Mouse (Mus musculus) MEL (cell line): ENCODE data around the gene Proca1. TPM values are rescaled to one million over a fixed set of nuclear protein-coding genes. Genes with fewer than 3 reads are reported as not detected.

Source experiments
- DNase-seq: peaks from one replicate; pipeline ENCODE4 v3.0.0; 2011; ENCODE audit warnings: low read depth, low spot score
- H3K27ac ChIP-seq: 2 replicates; pipeline ENCODE4 v1.5.1; 2012; ENCODE audit warnings: low read depth, mild to moderate bottlenecking, control low read depth, low read length, moderate library complexity; ENCODE audit not compliant: control insufficient read depth
- H3K27me3 ChIP-seq, 2 experiments: fragments of 150-350 bp in 1 of 2; sonication (generic) in 1 of 2; 2 replicates each; pipeline ENCODE4 v1.6.1; 2012; ENCODE audit warnings: low read length in 2 of 2, mild to moderate bottlenecking in 2 of 2, improper control_type of control experiment in 1 of 2, moderate library complexity in 1 of 2; ENCODE audit not compliant: insufficient read depth in 2 of 2, control insufficient read depth in 1 of 2
- H3K36me3 ChIP-seq, 2 experiments: 2 replicates each; pipeline ENCODE4 v1.6.1; 2012 to 2014; ENCODE audit warnings: low read length in 2 of 2, improper control_type of control experiment in 1 of 2, inconsistent platforms in 1 of 2, mild to moderate bottlenecking in 1 of 2; ENCODE audit not compliant: insufficient read depth in 2 of 2, control insufficient read depth in 1 of 2
- H3K4me1 ChIP-seq, 2 experiments: fragments of 150-350 bp in 1 of 2; sonication (generic) in 1 of 2; 2 replicates each; pipeline ENCODE4 v1.6.1; 2012; ENCODE audit warnings: low read length in 2 of 2, improper control_type of control experiment in 1 of 2, mild to moderate bottlenecking in 1 of 2; ENCODE audit not compliant: insufficient read depth in 2 of 2, control insufficient read depth in 1 of 2
- H3K4me3 ChIP-seq, 2 experiments: fragments of 150-350 bp in 1 of 2; sonication (generic) in 1 of 2; 2 replicates each; pipeline ENCODE4 v1.5.1; 2012; ENCODE audit warnings: low read depth in 2 of 2, low read length in 2 of 2, mild to moderate bottlenecking in 2 of 2, moderate library complexity in 2 of 2, control low read depth in 1 of 2, improper control_type of control experiment in 1 of 2; ENCODE audit not compliant: control insufficient read depth in 1 of 2, insufficient read depth in 1 of 2
- H3K79me2 ChIP-seq: 2 replicates; pipeline ENCODE4 v1.6.1; 2012; ENCODE audit warnings: mild to moderate bottlenecking, low read length, moderate library complexity; ENCODE audit not compliant: control insufficient read depth, poor library complexity, insufficient read depth
- H3K9ac ChIP-seq: 2 replicates; pipeline ENCODE4 v1.6.1; 2012; ENCODE audit warnings: low read depth, mild to moderate bottlenecking, control low read depth, low read length, moderate library complexity; ENCODE audit not compliant: control insufficient read depth, poor library complexity, severe bottlenecking
- H3K9me3 ChIP-seq: fragments of 150-350 bp; sonication (generic); replicated peaks from 2 replicates; pipeline ENCODE4 v1.6.1; 2012; ENCODE audit warnings: mild to moderate bottlenecking, low read length, improper control_type of control experiment, moderate library complexity; ENCODE audit not compliant: insufficient read depth
- BHLHE40 ChIP-seq: IDR thresholded peaks from 2 replicates; pipeline ENCODE4 v1.6.1; 2012; ENCODE audit warnings: low read depth, mild to moderate bottlenecking, inconsistent platforms, low read length, improper control_type of control experiment, borderline replicate concordance
- CHD1 ChIP-seq: IDR thresholded peaks from 2 replicates; pipeline ENCODE4 v1.6.1; 2012; ENCODE audit warnings: low read depth, mild to moderate bottlenecking, inconsistent platforms, low read length, improper control_type of control experiment
- CHD2 ChIP-seq: IDR thresholded peaks from 2 replicates; pipeline ENCODE4 v1.6.1; 2011; ENCODE audit warnings: low read length, improper control_type of control experiment
- E2F4 ChIP-seq: IDR thresholded peaks from 2 replicates; pipeline ENCODE4 v1.6.1; 2011; ENCODE audit warnings: low read depth, low read length, improper control_type of control experiment, borderline replicate concordance
- ELF1 ChIP-seq: IDR thresholded peaks from 2 replicates; pipeline ENCODE4 v1.6.1; 2014; ENCODE audit warnings: low read depth, mild to moderate bottlenecking, inconsistent platforms, low read length, improper control_type of control experiment, moderate library complexity
- EP300 ChIP-seq, 2 experiments: IDR thresholded peaks; 2 replicates each; pipeline ENCODE4 v1.6.1; 2011; ENCODE audit warnings: improper control_type of control experiment in 2 of 2, low read length in 2 of 2, low read depth in 1 of 2, mild to moderate bottlenecking in 1 of 2
- ETS1 ChIP-seq: IDR thresholded peaks from 2 replicates; pipeline ENCODE4 v1.6.1; 2012; ENCODE audit warnings: low read depth, mild to moderate bottlenecking, inconsistent platforms, low read length, improper control_type of control experiment, moderate library complexity
- GATA1 ChIP-seq: IDR thresholded peaks from 2 replicates; pipeline ENCODE4 v1.6.1; 2011; ENCODE audit warnings: low read depth, low read length, improper control_type of control experiment
- HCFC1 ChIP-seq: IDR thresholded peaks from 2 replicates; pipeline ENCODE4 v1.6.1; 2012; ENCODE audit warnings: low read depth, mild to moderate bottlenecking, inconsistent platforms, low read length, improper control_type of control experiment, moderate library complexity
- JUND ChIP-seq: IDR thresholded peaks from 2 replicates; pipeline ENCODE4 v1.6.1; 2011; ENCODE audit warnings: low read depth, mild to moderate bottlenecking, improper control_type of control experiment, low read length
- KAT2A ChIP-seq: conservative IDR thresholded peaks from 2 replicates; pipeline ENCODE4 v1.6.1; 2012; ENCODE audit warnings: low read depth, low read length, improper control_type of control experiment, inconsistent platforms
- MAFK ChIP-seq: IDR thresholded peaks from 2 replicates; pipeline ENCODE4 v1.6.1; 2011; ENCODE audit warnings: low read depth, mild to moderate bottlenecking, low read length, improper control_type of control experiment, borderline replicate concordance
- MAX ChIP-seq: IDR thresholded peaks from 2 replicates; pipeline ENCODE4 v1.6.1; 2011; ENCODE audit warnings: low read length, improper control_type of control experiment
- MAZ ChIP-seq: IDR thresholded peaks from 2 replicates; pipeline ENCODE4 v1.6.1; 2012; ENCODE audit warnings: low read depth, mild to moderate bottlenecking, inconsistent platforms, low read length, improper control_type of control experiment
- MEF2A ChIP-seq: IDR thresholded peaks from 2 replicates; pipeline ENCODE4 v1.6.1; 2014; ENCODE audit warnings: low read depth, mild to moderate bottlenecking, inconsistent platforms, low read length, improper control_type of control experiment; ENCODE audit not compliant: poor library complexity, insufficient replicate concordance, severe bottlenecking; ENCODE audit errors: extremely low read depth
- POLR2AphosphoS2 ChIP-seq: IDR thresholded peaks from 2 replicates; pipeline ENCODE4 v1.6.1; 2011; ENCODE audit warnings: low read length, improper control_type of control experiment
- ZC3H11A ChIP-seq: IDR thresholded peaks from 2 replicates; pipeline ENCODE4 v1.6.1; 2012; ENCODE audit warnings: low read depth, mild to moderate bottlenecking, inconsistent platforms, low read length, improper control_type of control experiment
- ZMIZ1 ChIP-seq: IDR thresholded peaks from 2 replicates; pipeline ENCODE4 v1.6.1; 2012; ENCODE audit warnings: low read depth, mild to moderate bottlenecking, inconsistent platforms, low read length, improper control_type of control experiment, moderate library complexity
- ZNF384 ChIP-seq: IDR thresholded peaks from 2 replicates; pipeline ENCODE4 v1.6.1; 2012; ENCODE audit warnings: low read depth, mild to moderate bottlenecking, inconsistent platforms, low read length, improper control_type of control experiment
- polyA plus RNA-seq, 2 experiments: library from polyadenylated mRNA; stranded (reverse) in 1 of 2; unstranded in 1 of 2; fragments of >175 nt in 1 of 2; fragments of >200 nt in 1 of 2; gene quantifications; 2 replicates each; pipeline versions ENCODE4 v1.2.1 to v1.2.4; 2012; ENCODE audit warnings: low replicate concordance in 2 of 2, low read depth in 1 of 2; ENCODE audit not compliant: insufficient read length in 2 of 2, insufficient read depth in 1 of 2, missing spikeins in 1 of 2
- total RNA-seq: library from RNA; depleted of rRNA; stranded (reverse); fragments of 300-350 nt; gene quantifications from 2 replicates; pipeline ENCODE4 v1.2.3, GENCODE M21; 2012

Proca1 gene
- total and polyA plus RNA-seq, 3 experiments, result 0.15 to 0.54 TPM; not detected in 1

DNA sequence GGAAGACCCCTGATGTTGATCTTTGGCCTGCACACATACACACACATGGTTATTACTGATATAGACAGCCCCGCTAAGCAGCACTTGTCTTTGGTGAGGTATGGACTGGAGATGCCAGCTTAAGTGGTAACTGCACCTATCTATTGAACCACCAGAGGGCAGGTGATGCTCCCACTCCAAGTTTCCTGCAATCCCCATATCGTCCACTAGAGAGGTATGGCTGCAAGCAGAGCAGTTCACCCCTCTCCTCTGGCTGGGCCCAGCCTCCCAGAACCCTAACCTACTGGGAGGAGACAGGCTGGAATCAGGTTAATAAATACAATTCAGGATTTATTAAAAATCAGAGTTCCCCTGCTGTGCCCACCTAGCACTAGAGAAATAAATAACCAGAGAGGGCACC is 34.1 kb upstream of the Proca1 start (continued):
- TF ChIP-seq ZNF384 (peak; percentile 63), KAT2A (no peak)

DNA sequence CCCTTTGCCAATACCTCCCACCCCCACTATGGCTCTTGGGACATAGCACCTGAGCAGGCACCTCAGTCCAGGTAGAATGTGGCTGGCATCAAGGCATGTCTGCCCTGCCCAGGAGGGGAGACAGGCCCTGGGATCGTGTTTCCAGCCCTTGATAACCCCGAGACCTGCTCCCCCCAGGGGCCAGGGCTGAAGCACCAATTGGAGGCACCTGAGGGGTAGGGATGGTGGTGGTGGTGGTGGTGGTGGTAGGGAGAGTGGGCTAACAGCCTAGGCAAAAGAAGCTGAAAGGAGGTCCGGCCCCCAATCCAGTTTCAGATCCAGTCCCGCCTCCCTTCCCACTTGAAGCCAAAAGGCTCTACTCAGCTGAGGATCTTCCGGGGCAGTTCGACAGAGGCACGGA is 33.6 kb upstream of the Proca1 start:
- H3K9ac ChIP-seq, result no peak overlapping the region
- TF ChIP-seq POLR2AphosphoS2, result no peak
- TF ChIP-seq, all 39 proteins: peak for 0
- H3K36me3 ChIP-seq, result peaks cover 0 to 3% of the 10 kb centered on the region in 2 experiments; a peak in 1 of 4 replicates
- no peak overlapping the region for H3K27ac ChIP-seq
- H3K79me2 ChIP-seq, result peaks cover 6% of the 10 kb centered on the region
- no peak for DNase-seq
- H3K27me3 ChIP-seq, result no peaks in the 10 kb centered on the region
- H3K9me3 ChIP-seq, result no peaks in the 10 kb centered on the region
- H3K4me1 ChIP-seq, result peaks cover 0 to 6% of the 10 kb centered on the region in 2 experiments; a peak in 2 of 4 replicates
- H3K4me3 ChIP-seq, result no peak overlapping the region

DNA sequence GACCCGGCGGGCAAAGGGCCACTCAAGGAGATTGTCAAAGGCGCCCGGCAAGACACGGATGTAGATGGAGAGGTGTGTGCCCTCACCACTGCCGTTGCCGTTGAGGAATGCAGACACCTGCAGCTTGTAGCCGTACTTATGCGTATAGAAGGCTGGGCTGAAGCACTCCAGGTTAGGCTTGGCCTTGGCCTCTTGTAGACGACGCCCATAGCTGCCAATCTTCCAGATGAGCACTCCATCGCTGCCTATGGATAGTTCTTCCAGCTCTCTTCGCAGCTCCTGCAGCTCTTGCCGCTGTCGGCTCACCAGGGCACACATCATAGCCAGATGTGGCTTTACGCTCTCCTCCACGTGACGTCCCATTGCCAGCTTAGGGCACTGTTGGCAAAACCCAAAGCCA is 33.0 kb upstream of the Proca1 start:
- Histone ChIP-seq H3K9ac (no peak overlapping the region), H3K9me3 (no peaks in the 10 kb centered on the region), H3K4me3 (no peak overlapping the region), H3K27me3 (no peaks in the 10 kb centered on the region), H3K79me2 (peaks cover 12% of the 10 kb centered on the region), H3K36me3 (peaks cover 0 to 3% of the 10 kb centered on the region in 2 experiments; a peak in 1 of 4 replicates), H3K4me1 (peaks cover 0 to 7% of the 10 kb centered on the region in 2 experiments; a peak in 2 of 4 replicates), H3K27ac (no peak overlapping the region)
- TF ChIP-seq ZC3H11A (no peak), MAX (no peak), ETS1 (no peak), CHD2 (no peak), MEF2A (no peak), JUND (no peak), EP300 (IDR thresholded peaks at IDR 0.05; ENCODE audit: low read depth in 1 of 2, low read length in 2 of 2) (no peak)
- DNase-seq, result no peak

DNA sequence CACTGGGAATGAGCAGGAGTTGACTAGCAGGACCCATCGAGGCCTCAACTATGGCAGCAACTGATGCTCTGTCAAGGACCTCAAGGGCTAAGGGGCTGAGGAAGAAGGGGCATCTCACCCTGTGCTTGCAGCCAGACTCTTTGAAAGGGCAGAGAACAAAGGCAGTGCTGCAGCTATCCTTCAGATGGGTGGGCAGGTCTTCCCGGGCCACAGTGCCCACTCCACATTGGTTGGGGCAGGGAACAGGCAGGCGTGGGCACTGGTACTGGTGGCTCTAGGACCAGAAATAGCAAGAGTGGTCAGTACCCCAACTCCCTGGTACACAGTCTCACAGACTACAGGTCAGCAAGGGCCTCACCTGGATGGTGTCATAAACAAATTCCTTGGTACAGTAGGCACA is 32.5 kb upstream of the Proca1 start:
- H3K27me3 ChIP-seq, result no peaks in the 10 kb centered on the region
- no peak overlapping the region for H3K9ac ChIP-seq
- H3K4me1 ChIP-seq, result peaks cover 0 to 7% of the 10 kb centered on the region in 2 experiments; a peak in 3 of 4 replicates
- DNase-seq, result no peak
- no peak overlapping the region for H3K27ac ChIP-seq
- peaks cover 0 to 3% of the 10 kb centered on the region in 2 experiments; a peak in 1 of 4 replicates for H3K36me3 ChIP-seq
- no peaks in the 10 kb centered on the region for H3K9me3 ChIP-seq
- no peak overlapping the region for H3K4me3 ChIP-seq
- H3K79me2 ChIP-seq, result peaks cover 13% of the 10 kb centered on the region
- no peak for TF ChIP-seq ELF1
- TF ChIP-seq GATA1, result no peak
- no peak for TF ChIP-seq EP300 (IDR thresholded peaks at IDR 0.05; ENCODE audit: low read depth in 1 of 2, low read length in 2 of 2)
- no peak for TF ChIP-seq E2F4
- no peak for TF ChIP-seq HCFC1
- no peak for TF ChIP-seq MAFK
- TF ChIP-seq ZMIZ1, result no peak
- no peak for TF ChIP-seq BHLHE40
- TF ChIP-seq MAX, result no peak
- no peak for TF ChIP-seq CHD1
- no peak for TF ChIP-seq MAZ
- TF ChIP-seq, all 39 proteins: peak for 0
